Mouse (Mus musculus) cerebellum, adult 18-20 months (tissue): ENCODE results near the gene Ccdc69.

ENCODE experiments used
- DNase-seq, 2 experiments: peaks; one replicate each; pipeline ENCODE4 v3.0.0; 2021

Gene Ccdc69

GRCm38 (mm10) chr11:55033040-55033660, 44.8 kb downstream of the Ccdc69 start, which contains the start of gene Anxa6:
Gene Anxa6 (minus strand): TSS chr11:55033445.
- peak; percentile 88 to 89 for DNase-seq

GRCm38 (mm10) chr11:55032286-55032685, 45.6 kb downstream of the Ccdc69 start:
- no peak for DNase-seq

GRCm38 (mm10) chr11:55031991-55032280, 46.0 kb downstream of the Ccdc69 start:
- DNase-seq = no peak

GRCm38 (mm10) chr11:55031211-55031990, 46.5 kb downstream of the Ccdc69 start:
- no peak for DNase-seq

- no peak for DNase-seq
Observed at GRCm38 (mm10) chr11:55028509-55028908, 49.4 kb downstream of the Ccdc69 start.

- DNase-seq = no peak
Observed at GRCm38 (mm10) chr11:55027204-55027855, 50.6 kb downstream of the Ccdc69 start.

GRCm38 (mm10) chr11:55025896-55026295, 52.0 kb downstream of the Ccdc69 start:
- peak; percentile 60 to 72 for DNase-seq

- no peak for DNase-seq
Observed at GRCm38 (mm10) chr11:55023583-55023982, 54.3 kb downstream of the Ccdc69 start.

GRCm38 (mm10) chr11:55023049-55023564, 54.8 kb downstream of the Ccdc69 start:
- peak; percentile 32 to 40 for DNase-seq

- DNase-seq = no peak
Observed at GRCm38 (mm10) chr11:55022508-55022907, 55.4 kb downstream of the Ccdc69 start.

GRCm38 (mm10) chr11:55021859-55022258, 56.1 kb downstream of the Ccdc69 start:
- DNase-seq = no peak

GRCm38 (mm10) chr11:55021458-55021857, 56.5 kb downstream of the Ccdc69 start:
- DNase-seq = no peak

GRCm38 (mm10) chr11:55019711-55020110, 58.2 kb downstream of the Ccdc69 start:
- DNase-seq = no peak

- DNase-seq = no peak
Observed at GRCm38 (mm10) chr11:55018034-55018433, 59.9 kb downstream of the Ccdc69 start.

GRCm38 (mm10) chr11:55017201-55017600, 60.7 kb downstream of the Ccdc69 start:
- no peak for DNase-seq

- DNase-seq = no peak
Observed at GRCm38 (mm10) chr11:55016758-55017157, 61.2 kb downstream of the Ccdc69 start.

GRCm38 (mm10) chr11:55015831-55016241, 62.1 kb downstream of the Ccdc69 start:
- peak; percentile 75 to 83 for DNase-seq

- peak; percentile 20 to 22 for DNase-seq
Observed at GRCm38 (mm10) chr11:55015264-55015663, 62.7 kb downstream of the Ccdc69 start.

GRCm38 (mm10) chr11:55013802-55014201, 64.1 kb downstream of the Ccdc69 start:
- DNase-seq = no peak

- DNase-seq = no peak
Observed at GRCm38 (mm10) chr11:55012551-55013521, 65.1 kb downstream of the Ccdc69 start.

GRCm38 (mm10) chr11:55011440-55011839, 66.5 kb downstream of the Ccdc69 start:
- no peak for DNase-seq

GRCm38 (mm10) chr11:55008230-55008629, 69.7 kb downstream of the Ccdc69 start:
- DNase-seq = no peak
